Mouse (Mus musculus) forebrain, postnatal 0 days (tissue): ENCODE measurements at regions not wholly inside any gene's neighbourhood (a gene's known extent, or its start where the extent isn't known, plus 50 kb on each side); places are given as distances from the start of the nearest gene placed in this dataset.

Source experiments
- ATAC-seq: fragments of 200-750 bp; cut with Nextera tagmentation; 2 replicates; pipeline ENCODE4 v1.8.0; 2017; ENCODE audit warnings: mild to moderate bottlenecking, moderate library complexity
- DNase-seq: peaks from one replicate; pipeline ENCODE4 v3.0.0-alpha.2; 2015
- H3K27ac ChIP-seq: fragments of 300-500 bp; sonication (generic); 2 replicates; pipeline ENCODE4 v1.5.1; 2014; ENCODE audit warnings: low read depth, mild to moderate bottlenecking, antibody characterized with exemption, low read length, moderate library complexity, mixed read lengths
- H3K27me3 ChIP-seq: fragments of 300-500 bp; sonication (generic); 2 replicates; pipeline ENCODE4 v1.6.1; 2014; ENCODE audit warnings: mild to moderate bottlenecking, low read length, mixed read lengths; ENCODE audit not compliant: insufficient read depth
- H3K36me3 ChIP-seq: fragments of 300-500 bp; sonication (generic); 2 replicates; pipeline ENCODE4 v1.6.1; 2014; ENCODE audit warnings: mild to moderate bottlenecking, moderate library complexity; ENCODE audit not compliant: insufficient read depth
- H3K4me1 ChIP-seq: fragments of 300-500 bp; sonication (generic); 2 replicates; pipeline ENCODE4 v1.6.1; 2014; ENCODE audit warnings: antibody characterized with exemption; ENCODE audit not compliant: insufficient read depth
- H3K4me2 ChIP-seq: fragments of 300-500 bp; sonication (generic); 2 replicates; pipeline ENCODE4 v1.6.1; 2014; ENCODE audit warnings: low read depth, mild to moderate bottlenecking, moderate library complexity
- H3K4me3 ChIP-seq: fragments of 300-500 bp; sonication (generic); 2 replicates; pipeline ENCODE4 v1.5.1; 2014; ENCODE audit warnings: low read depth, low read length, mixed read lengths
- H3K9ac ChIP-seq: fragments of 300-500 bp; sonication (generic); 2 replicates; pipeline ENCODE4 v1.6.1; 2014; ENCODE audit warnings: mild to moderate bottlenecking
- H3K9me3 ChIP-seq: fragments of 300-500 bp; sonication (generic); 2 replicates; pipeline ENCODE4 v1.6.1; 2016; ENCODE audit warnings: low read length
- CTCF ChIP-seq: sonication (generic); IDR thresholded peaks from 2 replicates; pipeline ENCODE4 v1.5.1; 2016; ENCODE audit warnings: antibody characterized with exemption, control low read depth, low read depth
- WGBS: fragments of 180-500 bp; shearing (Covaris S2); extraction: QIAGEN DNeasy Blood & Tissue Kit; methylation state at CpG from one replicate; pipeline ENCODE4 v1.1.7; 2014; 5-methylcytosine and 5-hydroxymethylcytosine counted together

DNA sequence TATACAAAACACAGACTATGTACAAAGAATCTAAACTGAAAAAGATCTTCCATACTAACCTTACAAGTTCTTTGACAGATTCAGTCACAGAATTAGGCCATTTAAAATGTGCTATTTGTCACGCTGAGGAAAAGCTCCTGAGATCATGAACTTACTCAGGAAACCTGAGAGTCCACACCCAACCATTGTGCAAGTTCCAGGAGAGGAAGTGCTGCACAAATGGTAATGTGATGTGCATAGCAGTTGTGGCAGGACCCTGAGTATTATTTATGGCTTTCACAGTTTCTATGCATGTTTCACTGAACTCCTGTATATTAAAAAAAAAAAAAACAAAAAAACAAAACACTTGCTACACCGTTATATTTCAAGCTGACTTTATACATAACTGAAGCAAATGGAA lies 200.2 kb downstream of the Rassf9 start:
- H3K4me2 ChIP-seq, result no peak overlapping the region
- H3K4me1 ChIP-seq, result no peaks in the 10 kb centered on the region
- ATAC-seq (no peak), DNase-seq (no peak)
- H3K4me3 ChIP-seq, result no peak overlapping the region
- H3K36me3 ChIP-seq, result no peaks in the 10 kb centered on the region
- no peak for TF ChIP-seq CTCF
- H3K27ac ChIP-seq, result no peak overlapping the region
- no peaks in the 10 kb centered on the region for H3K27me3 ChIP-seq
- 83% methylated on average over 2 of the region's 2 CpGs for WGBS
- H3K9ac ChIP-seq, result no peak overlapping the region
- no peaks in the 10 kb centered on the region for H3K9me3 ChIP-seq

- H3K27me3 ChIP-seq, result no peaks in the 10 kb centered on the region
- TF ChIP-seq CTCF, result no peak
- no peak overlapping the region for H3K4me3 ChIP-seq
- no peaks in the 10 kb centered on the region for H3K9me3 ChIP-seq
- DNase-seq (no peak), ATAC-seq (no peak)
- no peak overlapping the region for H3K4me2 ChIP-seq
- H3K4me1 ChIP-seq, result no peaks in the 10 kb centered on the region
- H3K36me3 ChIP-seq, result no peaks in the 10 kb centered on the region
- H3K27ac ChIP-seq, result no peak overlapping the region
- WGBS, result 94% methylated on average over 3 of the region's 3 CpGs
- H3K9ac ChIP-seq, result no peak overlapping the region
Observed at GRCm38 (mm10) chr10:102705848-102706247, 193.8 kb downstream of the Rassf9 start.

- no peak for ATAC-seq
- Histone ChIP-seq H3K4me1 (no peaks in the 10 kb centered on the region), H3K4me3 (no peak overlapping the region), H3K27ac (no peak overlapping the region), H3K36me3 (no peaks in the 10 kb centered on the region), H3K27me3 (no peaks in the 10 kb centered on the region), H3K9ac (no peak overlapping the region), H3K4me2 (no peak overlapping the region), H3K9me3 (no peaks in the 10 kb centered on the region)
- TF ChIP-seq CTCF, result no peak
- no peak for DNase-seq
- WGBS, result 68% methylated on average over 2 of the region's 2 CpGs
Observed at GRCm38 (mm10) chr10:102694810-102695209, 182.8 kb downstream of the Rassf9 start.

DNA sequence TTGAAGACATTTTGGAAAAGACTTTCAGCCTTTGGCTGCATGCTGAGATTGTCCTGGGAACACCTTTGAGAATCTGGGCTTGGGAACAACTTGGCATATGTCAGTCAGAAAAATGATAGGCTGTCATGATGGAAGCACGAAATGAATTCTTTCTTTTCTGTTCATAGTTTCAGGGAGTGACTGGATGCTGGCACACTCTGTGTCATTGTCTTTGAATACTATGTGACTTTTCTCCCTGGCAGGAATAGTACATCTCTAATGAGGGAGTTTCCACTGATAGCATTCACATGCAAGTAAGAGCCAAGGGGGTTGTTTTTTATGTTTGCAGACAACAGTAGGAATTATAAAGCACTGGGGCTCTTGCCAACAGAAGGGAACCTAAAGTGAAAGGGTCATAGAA lies 177.9 kb downstream of the Rassf9 start:
- peak; percentile 50 for DNase-seq
- Histone ChIP-seq H3K4me1 (peaks cover 12% of the 10 kb centered on the region), H3K4me2 (no peak overlapping the region), H3K27ac (no peak overlapping the region), H3K36me3 (no peaks in the 10 kb centered on the region), H3K27me3 (no peaks in the 10 kb centered on the region), H3K9ac (no peak overlapping the region), H3K4me3 (no peak overlapping the region), H3K9me3 (no peaks in the 10 kb centered on the region)
- no peak for TF ChIP-seq CTCF
- WGBS, result 23% methylated on average over 1 of the region's 1 CpGs
- peak; percentile 72 for ATAC-seq

DNA sequence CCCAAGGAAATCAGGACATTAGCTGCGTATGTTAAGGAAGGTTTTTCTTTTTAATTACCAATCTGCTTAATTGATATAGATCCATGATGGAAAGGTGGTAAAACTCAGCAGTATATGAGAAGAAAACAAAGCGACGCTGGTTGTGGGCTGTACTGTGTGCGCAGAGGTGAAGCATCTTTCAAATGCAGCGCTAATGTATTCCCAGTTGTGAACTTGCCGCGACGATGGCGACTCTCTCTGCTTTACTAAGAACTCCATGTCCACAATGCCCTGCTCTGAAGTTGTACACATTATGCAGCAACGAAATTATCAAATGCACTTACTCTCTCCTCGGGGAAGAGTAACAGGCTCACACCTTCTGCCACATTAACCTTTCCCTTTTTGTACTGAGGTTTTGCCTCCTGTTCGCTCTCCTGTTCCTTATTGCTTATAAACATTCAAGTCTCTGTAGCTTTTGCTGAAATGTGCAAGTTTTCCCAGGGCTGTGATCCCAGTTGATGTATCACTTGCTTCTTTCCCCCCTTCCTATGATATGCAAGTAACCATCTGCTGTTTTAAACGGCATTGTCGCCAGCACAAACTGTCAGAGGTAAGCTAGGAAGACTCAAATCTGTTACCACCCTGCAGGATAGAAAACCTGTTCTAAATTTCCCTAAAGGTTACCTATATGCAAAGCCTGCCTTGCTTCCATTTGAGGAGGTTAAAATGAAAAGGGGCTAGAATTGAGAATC lies 174.8 kb downstream of the Rassf9 start:
- TF ChIP-seq CTCF, result no peak
- ATAC-seq (peak; percentile 59), DNase-seq (peak; percentile 52)

GRCm38 (mm10) chr10:102685833-102686434 lies 173.9 kb downstream of the Rassf9 start:
- Histone ChIP-seq H3K4me3 (no peak overlapping the region), H3K27ac (no peak overlapping the region), H3K4me1 (peaks cover 12% of the 10 kb centered on the region), H3K9ac (no peak overlapping the region), H3K9me3 (no peaks in the 10 kb centered on the region), H3K27me3 (no peaks in the 10 kb centered on the region), H3K4me2 (no peak overlapping the region), H3K36me3 (no peaks in the 10 kb centered on the region)
- DNase-seq, result peak; percentile 15
- TF ChIP-seq CTCF, result no peak
- ATAC-seq, result no peak
- WGBS, result 63% methylated on average over 7 of the region's 7 CpGs

More for the DNA sequence above, 174.8 kb downstream of the Rassf9 start:
- Histone ChIP-seq H3K4me1 (peaks cover 12% of the 10 kb centered on the region), H3K27ac (peak overlapping the region; percentile 21; the same call in 1 of the 2 replicates), H3K27me3 (no peaks in the 10 kb centered on the region), H3K9ac (no peak overlapping the region), H3K9me3 (no peaks in the 10 kb centered on the region), H3K36me3 (no peaks in the 10 kb centered on the region), H3K4me3 (no peak overlapping the region), H3K4me2 (peak overlapping the region; percentile 27)
- WGBS, result 62% methylated on average over 14 of the region's 14 CpGs

- no peak for ATAC-seq
- no peak overlapping the region for H3K9ac ChIP-seq
- no peaks in the 10 kb centered on the region for H3K9me3 ChIP-seq
- DNase-seq, result no peak
- no peak overlapping the region for H3K4me3 ChIP-seq
- no peak overlapping the region for H3K4me2 ChIP-seq
- H3K36me3 ChIP-seq, result no peaks in the 10 kb centered on the region
- no peaks in the 10 kb centered on the region for H3K4me1 ChIP-seq
- TF ChIP-seq CTCF, result no peak
- H3K27me3 ChIP-seq, result no peaks in the 10 kb centered on the region
- 59% methylated on average over 5 of the region's 5 CpGs for WGBS
- H3K27ac ChIP-seq, result no peak overlapping the region
Observed at GRCm38 (mm10) chr10:102667359-102667758, 155.3 kb downstream of the Rassf9 start.
